Mouse (Mus musculus) heart, embryonic 10.5 days (tissue): ENCODE measurements at regions not wholly inside any gene's neighbourhood (a gene's known extent, or its start where the extent isn't known, plus 50 kb on each side); places are given as distances from the start of the nearest gene placed in this dataset.

Source experiments
- DNase-seq: peaks from one replicate; pipeline ENCODE4 v3.0.0-alpha.2; 2017; ENCODE audit warnings: low spot score
- H3K27ac ChIP-seq: fragments of 300-500 bp; sonication (generic); 2 replicates; pipeline ENCODE4 v1.5.1; 2016; ENCODE audit warnings: mild to moderate bottlenecking
- H3K27me3 ChIP-seq: fragments of 300-500 bp; sonication (generic); 2 replicates; pipeline ENCODE4 v1.6.1; 2016; ENCODE audit warnings: mild to moderate bottlenecking; ENCODE audit not compliant: poor library complexity, insufficient read depth, severe bottlenecking
- H3K36me3 ChIP-seq: fragments of 300-500 bp; sonication (generic); 2 replicates; pipeline ENCODE4 v1.6.1; 2016; ENCODE audit warnings: mild to moderate bottlenecking, moderate library complexity
- H3K4me1 ChIP-seq: fragments of 300-500 bp; sonication (generic); 2 replicates; pipeline ENCODE4 v1.6.1; 2016; ENCODE audit warnings: mild to moderate bottlenecking
- H3K4me3 ChIP-seq: fragments of 300-500 bp; sonication (generic); 2 replicates; pipeline ENCODE4 v1.5.1; 2016; ENCODE audit warnings: mild to moderate bottlenecking, moderate library complexity
- H3K9me3 ChIP-seq: fragments of 300-500 bp; sonication (generic); 2 replicates; pipeline ENCODE4 v1.6.1; 2016; ENCODE audit warnings: mild to moderate bottlenecking, moderate library complexity
- WGBS: fragments of 180-500 bp; shearing (Covaris S2); methylation state at CpG from one replicate; pipeline ENCODE4 v1.1.7; 2016; 5-methylcytosine and 5-hydroxymethylcytosine counted together

DNA sequence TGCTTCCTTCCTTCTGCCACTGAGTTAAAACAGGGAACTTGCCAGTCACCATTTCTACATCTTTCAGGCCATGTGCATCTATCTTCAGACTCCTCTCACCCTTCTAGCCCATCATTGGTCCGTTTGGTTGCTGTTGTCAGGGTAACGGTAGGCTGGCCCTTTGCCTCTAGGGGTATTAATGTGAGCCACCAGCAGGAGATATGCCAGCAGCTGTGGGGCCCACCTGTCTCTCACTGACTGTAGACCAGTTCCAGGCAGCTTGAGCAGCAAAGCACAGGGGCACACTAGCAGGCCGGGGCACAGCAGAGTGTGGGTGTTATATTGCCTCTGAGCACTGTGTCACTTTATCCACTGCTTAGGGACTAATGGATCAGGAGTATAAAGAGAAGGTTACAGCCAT is 91.3 kb downstream of the Cdc7 start:
- Histone ChIP-seq H3K4me1 (peaks cover 61% of the 10 kb centered on the region), H3K36me3 (no peaks in the 10 kb centered on the region; the same call in 1 of the 2 replicates), H3K27ac (peak overlapping the region; percentile 76), H3K27me3 (no peaks in the 10 kb centered on the region), H3K4me3 (no peak overlapping the region), H3K9me3 (no peaks in the 10 kb centered on the region)
- DNase-seq = no peak
- WGBS = 42% methylated on average over 3 of the region's 3 CpGs
